Mouse (Mus musculus): ENCODE results near the gene Capn8.

Gene Capn8

GRCm38 (mm10) chr1:182550761-182551160, 14.0 kb upstream of the Capn8 start:
- DNase-seq (ENCODE audit: low spot score in 2 of 2): no peak

GRCm38 (mm10) chr1:182553649-182554375, 11.0 kb upstream of the Capn8 start:
- DNase-seq (ENCODE audit: low spot score in 2 of 2): peak in 1 of 2 experiments; percentile 26

- DNase-seq (ENCODE audit: low spot score in 2 of 2): no peak
These were observed 6.5 kb upstream of the Capn8 start for GRCm38 (mm10) chr1:182558271-182558670.

- DNase-seq (ENCODE audit: low spot score in 2 of 2): no peak
These were observed 5.3 kb upstream of the Capn8 start for GRCm38 (mm10) chr1:182559530-182559929.

GRCm38 (mm10) chr1:182560390-182561098, 4.3 kb upstream of the Capn8 start:
- DNase-seq (ENCODE audit: low spot score in 2 of 2): no peak

- no peak for DNase-seq (ENCODE audit: low spot score in 2 of 2)
These were observed 2.8 kb upstream of the Capn8 start for GRCm38 (mm10) chr1:182561945-182562514.

- DNase-seq (ENCODE audit: low spot score in 2 of 2): no peak
These were observed 2.0 kb upstream of the Capn8 start for GRCm38 (mm10) chr1:182562576-182563370.

- no peak for DNase-seq (ENCODE audit: low spot score in 2 of 2)
These were observed 586 bp downstream of the Capn8 start for GRCm38 (mm10) chr1:182565351-182565835.

GRCm38 (mm10) chr1:182571148-182571547, 6.3 kb downstream of the Capn8 start:
- DNase-seq (ENCODE audit: low spot score in 2 of 2): no peak

GRCm38 (mm10) chr1:182571973-182572372, 7.2 kb downstream of the Capn8 start:
- no peak for DNase-seq (ENCODE audit: low spot score in 2 of 2)

- no peak for DNase-seq (ENCODE audit: low spot score in 2 of 2)
These were observed 9.3 kb downstream of the Capn8 start for GRCm38 (mm10) chr1:182573856-182574665.

- no peak for DNase-seq (ENCODE audit: low spot score in 2 of 2)
These were observed 9.9 kb downstream of the Capn8 start for GRCm38 (mm10) chr1:182574666-182575049.

GRCm38 (mm10) chr1:182584169-182584568, 19.4 kb downstream of the Capn8 start:
- no peak for DNase-seq (ENCODE audit: low spot score in 2 of 2)

GRCm38 (mm10) chr1:182585162-182585840, 20.5 kb downstream of the Capn8 start:
- no peak for DNase-seq (ENCODE audit: low spot score in 2 of 2)

- DNase-seq (ENCODE audit: low spot score in 2 of 2): no peak
These were observed 22.9 kb downstream of the Capn8 start for GRCm38 (mm10) chr1:182587706-182588105.

- no peak for DNase-seq (ENCODE audit: low spot score in 2 of 2)
These were observed 26.7 kb downstream of the Capn8 start for GRCm38 (mm10) chr1:182591491-182591890.

GRCm38 (mm10) chr1:182592436-182592835, 27.6 kb downstream of the Capn8 start:
- DNase-seq (ENCODE audit: low spot score in 2 of 2): no peak

- DNase-seq (ENCODE audit: low spot score in 2 of 2): no peak
These were observed 40.7 kb downstream of the Capn8 start for GRCm38 (mm10) chr1:182605330-182606150.

- DNase-seq (ENCODE audit: low spot score in 2 of 2): no peak
These were observed 45.0 kb downstream of the Capn8 start for GRCm38 (mm10) chr1:182609701-182610335.

Measured in spleen, postnatal 14 days (tissue).